Mouse (Mus musculus) heart, postnatal 4 days (tissue): ENCODE results near the gene Rab3a. TPM values are rescaled to one million over a fixed set of nuclear protein-coding genes. Genes with fewer than 3 reads are reported as not detected.

Source experiments
- DNase-seq: peaks from one replicate; pipeline ENCODE4 v3.0.0; 2021
- total RNA-seq, 2 experiments: library from RNA; stranded (reverse); gene quantifications; 2 replicates each; pipeline ENCODE4 v1.2.3; 2021

Gene Rab3a
- total RNA-seq, 2 experiments from 2014 or later = 27.3 to 28.7 TPM

DNA sequence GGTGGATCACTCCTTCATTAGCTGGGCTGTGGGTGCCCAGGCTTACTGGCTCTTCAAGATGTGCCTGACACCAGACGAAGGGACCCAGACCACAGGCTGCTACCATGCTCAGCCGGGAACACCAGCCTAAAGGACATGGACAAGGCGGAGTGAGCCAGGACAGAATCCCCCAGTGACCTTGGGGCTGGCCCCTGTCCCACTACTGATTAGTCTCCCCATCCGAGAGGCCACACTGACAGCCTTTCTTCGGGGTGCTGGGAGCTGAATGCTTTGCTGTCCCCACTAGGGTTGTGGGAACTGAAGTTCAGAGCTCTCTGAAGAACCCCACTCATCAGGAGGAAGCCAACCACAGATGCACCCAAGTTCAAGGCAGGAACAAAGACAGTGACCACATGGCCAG, 20.7 kb downstream of the Rab3a start:
- DNase-seq = peak; percentile 54

DNA sequence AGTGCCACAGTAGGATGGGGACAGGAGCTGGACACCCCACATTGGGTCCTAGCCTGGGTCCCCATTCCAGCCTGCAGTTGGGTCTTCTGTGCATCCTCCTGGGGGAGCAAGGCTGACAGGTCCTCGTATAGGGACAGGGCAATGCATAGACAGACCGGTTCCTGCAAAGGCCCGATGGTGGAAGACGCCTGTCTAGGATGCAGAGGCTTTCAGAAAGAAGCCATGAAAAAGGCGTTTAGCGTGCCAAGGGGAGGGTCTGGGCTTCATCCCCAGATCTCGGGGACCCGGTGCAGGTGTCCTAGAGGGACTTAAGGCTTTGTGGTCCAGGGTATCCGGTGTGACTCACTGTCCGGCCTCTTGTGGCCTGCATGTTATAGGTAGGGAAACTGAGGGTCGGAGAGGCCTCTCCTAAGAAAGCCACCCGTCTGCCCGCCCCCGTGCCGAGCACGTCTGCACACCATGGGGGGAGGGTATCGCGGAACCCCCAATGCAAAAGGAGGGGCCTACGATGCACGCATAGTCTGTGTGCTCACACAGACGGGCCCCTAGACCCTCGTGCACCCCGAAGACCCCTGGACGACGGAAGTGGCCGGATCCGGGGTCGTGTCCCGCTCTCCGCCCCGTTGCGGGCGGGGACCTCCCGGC, 21.5 kb downstream of the Rab3a start:
- DNase-seq = peak; percentile 39

DNA sequence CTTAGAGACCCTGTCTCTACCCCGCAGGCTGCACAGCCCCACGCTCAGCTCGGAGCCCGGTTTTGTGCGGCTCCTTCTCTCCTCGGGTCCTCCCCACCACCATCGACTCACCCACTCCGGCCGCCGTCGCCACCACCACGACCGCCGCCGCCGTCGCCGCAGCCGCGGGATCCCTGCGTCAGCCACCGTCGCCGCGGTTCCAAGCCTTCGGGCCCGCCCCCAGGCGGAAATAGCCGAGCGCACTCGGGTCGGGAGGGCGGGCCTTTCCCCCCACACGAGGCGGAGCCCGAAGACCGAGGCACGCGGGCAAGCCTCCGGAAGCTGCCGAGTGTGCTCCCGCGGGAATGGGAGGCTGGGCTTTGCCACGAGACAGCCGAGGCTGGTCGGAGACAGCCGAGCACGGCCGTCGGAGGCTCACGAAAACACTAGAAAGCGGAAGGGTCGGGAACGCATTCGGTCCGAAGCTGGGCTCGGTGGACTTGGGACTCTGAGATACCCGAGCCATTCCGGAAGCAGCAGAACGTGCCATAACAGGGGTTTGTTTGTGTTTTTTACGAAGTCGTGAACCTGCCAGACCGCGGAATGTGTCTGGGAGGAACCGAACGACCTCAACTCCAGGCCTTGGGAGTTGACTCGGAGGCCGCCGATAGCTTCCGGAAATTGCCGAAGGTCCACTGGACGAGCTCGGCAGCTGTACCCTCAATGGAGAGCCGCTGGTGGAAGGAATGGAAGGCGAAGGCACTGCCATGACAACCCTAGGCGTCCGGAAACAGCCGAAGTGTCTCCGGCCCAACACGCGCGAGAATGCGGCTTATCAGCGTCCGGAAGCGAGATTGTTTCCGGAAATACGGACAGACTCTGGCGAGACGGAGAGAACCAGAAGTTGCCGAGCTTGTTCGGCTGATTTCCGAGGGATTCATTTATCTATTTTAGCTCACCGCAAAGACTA, 22.3 kb downstream of the Rab3a start, which contains the start of gene Pik3r2:
Gene Pik3r2 (minus strand): TSS at position 218 of the 949 bp plus-strand sequence.
- peak; percentile 99 for DNase-seq

DNA sequence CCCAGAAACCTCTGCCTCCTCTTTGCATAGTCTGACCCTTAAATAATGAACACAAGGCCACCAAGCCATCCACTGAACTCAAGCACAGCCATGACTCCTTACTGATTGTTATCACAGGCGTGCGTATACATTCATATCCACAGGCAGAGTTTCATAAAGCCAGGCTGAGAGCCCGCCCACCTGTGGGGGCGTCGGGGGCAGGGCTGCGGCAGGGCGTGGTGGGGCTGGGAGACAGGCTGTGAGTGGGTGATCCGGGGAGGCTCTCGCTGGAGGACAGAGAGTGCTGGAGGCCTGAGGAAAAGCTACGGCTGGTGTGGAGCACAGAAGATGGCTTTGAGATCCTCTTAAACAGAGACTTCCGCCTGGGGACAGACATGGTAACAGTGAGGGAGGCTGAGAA, 25.6 kb downstream of the Rab3a start:
- no peak for DNase-seq

DNA sequence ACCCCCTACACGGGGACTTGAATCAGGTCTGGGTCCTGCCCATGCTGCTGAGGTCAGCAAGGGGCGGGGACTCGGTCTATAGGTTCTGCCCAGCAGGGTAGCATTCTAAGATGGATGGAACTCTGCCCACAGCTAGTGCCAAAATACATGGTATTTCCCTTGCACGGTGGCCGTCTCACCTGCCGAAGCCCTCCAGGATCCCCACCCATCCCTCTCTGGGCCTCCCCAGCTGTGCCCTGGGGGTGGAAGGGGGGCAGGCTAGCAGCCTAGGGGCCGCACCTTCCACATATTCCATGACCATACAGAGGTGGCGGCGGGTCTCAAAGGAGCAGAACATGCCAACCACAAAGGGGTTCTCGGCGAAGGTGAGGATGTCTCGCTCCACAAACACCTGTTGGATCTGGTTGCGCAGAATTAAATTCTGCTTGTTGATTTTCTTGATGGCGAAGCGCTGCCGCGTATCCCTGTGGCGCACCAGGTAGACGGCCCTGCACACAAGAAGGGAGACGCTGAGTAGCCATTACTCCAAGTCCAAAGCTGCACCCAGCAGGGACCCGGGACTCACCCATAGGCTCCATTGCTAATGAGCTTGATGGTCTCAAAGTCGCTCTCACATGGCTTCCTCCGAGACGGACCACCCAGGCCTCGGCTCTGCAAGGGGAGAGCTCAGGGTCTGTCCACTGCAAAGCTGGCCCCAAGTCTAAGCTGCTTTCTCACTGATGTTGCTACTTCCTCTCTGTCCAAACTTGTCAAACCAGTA, 32.0 kb downstream of the Rab3a start:
- no peak for DNase-seq

DNA sequence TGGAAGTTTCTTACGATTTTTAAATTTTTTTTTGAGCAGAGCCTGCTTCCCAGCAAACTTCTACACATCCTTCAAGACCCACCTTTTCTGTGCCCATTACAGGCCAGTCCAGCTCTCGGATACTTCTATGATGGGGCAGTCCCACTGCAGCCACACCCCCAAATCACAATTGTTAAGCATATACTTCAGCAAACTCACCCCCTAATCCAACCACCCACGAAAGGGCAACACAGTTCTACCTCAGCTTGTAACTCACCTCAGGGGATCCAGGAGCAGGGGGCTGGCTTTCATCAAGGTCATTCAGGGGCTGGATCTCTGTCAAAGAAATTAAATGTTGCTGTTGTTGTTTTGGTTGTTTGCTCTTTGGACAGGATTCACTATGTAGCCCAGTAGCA, 32.6 kb downstream of the Rab3a start:
- DNase-seq = no peak

DNA sequence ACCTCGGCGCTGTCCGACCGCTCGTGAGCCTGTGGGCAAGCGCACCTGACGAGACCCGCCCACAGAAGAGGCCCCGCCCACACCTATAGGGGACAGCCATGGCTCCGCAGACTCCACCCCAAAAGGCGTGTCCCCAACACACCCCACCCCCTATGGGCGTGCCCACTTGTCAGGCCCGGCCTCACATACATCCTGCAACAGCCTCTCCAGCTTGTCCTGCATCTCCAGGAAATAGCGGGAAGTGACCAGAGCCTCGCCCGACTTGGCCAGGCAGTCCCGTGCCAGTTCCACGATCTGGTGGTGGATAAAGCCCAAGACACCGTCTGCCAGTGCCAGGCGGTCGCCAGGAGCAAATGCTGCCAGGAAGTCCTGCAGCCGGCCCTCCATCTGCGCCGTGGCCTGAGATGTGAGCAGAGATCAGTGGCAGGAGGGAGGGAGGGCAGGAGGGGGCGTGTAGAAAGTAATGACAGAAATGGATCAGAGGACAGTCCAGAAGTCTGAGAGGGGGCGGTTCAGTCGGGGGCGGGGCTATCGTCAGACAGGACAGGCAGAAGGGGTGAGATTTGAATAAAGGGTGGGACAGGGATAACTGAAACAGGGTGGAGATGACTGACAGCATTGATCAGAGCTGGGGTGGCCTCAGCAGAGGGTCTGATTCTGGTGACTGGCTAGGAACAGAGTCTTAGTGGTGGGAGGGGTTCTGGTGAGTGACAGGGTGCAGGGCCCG, 33.6 kb downstream of the Rab3a start:
- no peak for DNase-seq

DNA sequence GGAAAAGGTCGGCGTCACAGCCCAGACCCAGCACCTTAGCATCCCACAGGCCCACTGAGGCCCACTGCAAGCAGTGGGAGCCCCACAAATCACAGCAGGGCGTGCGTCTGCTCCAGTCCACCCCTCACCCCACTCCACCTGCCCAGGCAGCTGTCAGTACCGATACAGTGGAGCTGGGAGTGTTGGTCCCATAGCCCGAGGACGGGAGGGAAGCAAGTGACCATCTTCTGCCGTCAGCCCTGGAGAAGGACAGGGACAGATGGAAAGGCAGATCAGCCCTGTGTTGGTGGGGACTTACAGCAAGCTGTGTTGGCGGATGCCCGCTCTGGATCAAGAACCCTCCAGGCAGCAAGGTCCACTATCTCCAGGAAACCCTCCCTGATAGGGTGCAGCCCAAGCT, 34.6 kb downstream of the Rab3a start:
- no peak for DNase-seq

DNA sequence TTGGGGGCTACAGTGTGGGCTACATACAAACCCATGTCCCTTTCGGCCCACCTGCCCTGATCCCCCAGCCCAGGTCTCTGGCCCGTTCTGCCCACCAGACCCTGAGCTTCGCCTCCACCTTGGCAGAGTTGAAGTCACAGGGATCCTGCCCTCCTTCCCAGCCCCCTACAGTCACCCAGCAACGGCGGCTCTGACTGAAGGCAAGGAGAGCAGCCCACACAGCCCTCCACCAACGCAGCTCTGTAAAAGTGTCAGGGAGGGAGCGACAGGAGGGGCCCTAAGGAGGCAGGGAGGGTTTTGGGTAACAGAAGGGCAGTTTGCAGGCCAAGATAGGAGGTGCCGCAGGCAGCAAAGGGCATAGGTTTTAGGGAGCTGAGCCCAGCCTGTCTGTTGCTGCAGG, 36.4 kb downstream of the Rab3a start:
- no peak for DNase-seq

DNA sequence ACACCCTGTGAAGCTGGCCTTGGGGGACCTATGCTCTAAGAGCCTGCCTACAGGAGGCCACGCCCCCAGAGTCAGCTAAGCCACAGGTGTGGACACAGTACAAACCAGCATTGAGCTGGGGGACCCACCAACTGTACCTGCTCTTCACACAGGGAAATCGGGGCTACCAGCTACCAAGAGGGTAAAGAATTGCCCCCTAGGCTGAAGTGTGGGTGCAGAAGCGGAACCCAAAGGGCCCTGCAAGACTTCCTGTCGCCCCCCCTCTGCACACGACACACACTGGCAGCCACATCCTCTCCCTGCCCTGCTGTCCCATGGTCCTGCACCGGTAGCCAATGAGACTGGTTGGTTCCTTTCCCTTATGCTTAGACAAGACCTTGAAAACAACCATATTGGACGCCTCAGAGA, 36.8 kb downstream of the Rab3a start:
- no peak for DNase-seq

DNA sequence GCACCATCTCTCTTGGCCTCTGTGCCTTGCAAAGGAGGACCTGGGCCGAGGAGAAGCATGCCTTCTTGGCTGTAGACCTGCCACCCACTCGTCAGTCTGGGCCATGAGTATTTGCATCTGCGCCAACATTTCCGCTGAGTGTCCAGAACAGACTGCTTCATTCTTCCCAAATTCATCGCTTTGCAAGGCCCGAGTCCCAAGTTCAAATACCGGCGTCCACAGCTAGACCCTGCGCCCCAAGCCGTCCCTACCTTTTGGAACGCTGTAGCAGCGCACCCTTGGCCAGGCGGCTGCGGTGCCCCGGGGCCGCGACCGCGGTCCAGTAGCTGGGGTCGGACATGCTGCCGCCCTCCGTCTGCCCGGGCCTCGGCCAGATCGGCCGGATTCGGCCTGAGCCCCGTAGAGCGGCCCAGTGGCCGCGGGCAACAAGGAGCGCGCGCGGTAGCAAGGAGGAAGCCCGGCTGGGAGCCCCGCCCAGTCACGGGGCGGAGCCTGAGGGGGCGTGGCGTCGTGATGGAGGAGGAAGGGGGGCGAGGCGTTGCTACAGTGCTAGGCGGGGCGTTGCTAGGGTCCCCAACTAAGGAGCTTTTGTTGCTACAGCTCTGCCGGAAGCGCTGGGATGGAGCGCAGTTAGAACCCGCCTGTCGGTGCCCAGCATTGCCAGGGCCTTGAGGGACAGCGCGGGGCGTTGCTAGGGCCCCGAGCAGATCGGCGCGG, 37.7 kb downstream of the Rab3a start:
- peak; percentile 98 for DNase-seq

DNA sequence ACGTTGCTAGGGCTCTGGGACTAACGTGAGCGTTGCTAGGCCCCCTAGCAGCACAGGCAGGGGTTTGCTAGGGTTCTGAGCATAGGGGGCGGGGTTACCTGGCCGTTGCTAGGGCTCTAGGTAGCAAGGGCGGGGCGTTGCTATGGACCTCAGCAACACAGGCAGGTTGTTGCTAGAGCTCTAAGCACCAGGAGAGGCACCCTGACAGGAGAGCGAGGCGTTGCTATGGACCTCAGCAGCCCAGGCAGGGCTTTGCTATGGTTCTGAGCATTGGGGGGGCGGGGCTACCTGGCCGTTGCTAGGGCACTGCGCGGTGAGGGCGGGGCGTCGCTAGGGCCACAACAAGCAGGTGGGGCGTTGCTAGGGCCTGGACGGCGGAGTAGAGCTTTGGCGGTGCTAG, 38.2 kb downstream of the Rab3a start:
- DNase-seq = no peak

DNA sequence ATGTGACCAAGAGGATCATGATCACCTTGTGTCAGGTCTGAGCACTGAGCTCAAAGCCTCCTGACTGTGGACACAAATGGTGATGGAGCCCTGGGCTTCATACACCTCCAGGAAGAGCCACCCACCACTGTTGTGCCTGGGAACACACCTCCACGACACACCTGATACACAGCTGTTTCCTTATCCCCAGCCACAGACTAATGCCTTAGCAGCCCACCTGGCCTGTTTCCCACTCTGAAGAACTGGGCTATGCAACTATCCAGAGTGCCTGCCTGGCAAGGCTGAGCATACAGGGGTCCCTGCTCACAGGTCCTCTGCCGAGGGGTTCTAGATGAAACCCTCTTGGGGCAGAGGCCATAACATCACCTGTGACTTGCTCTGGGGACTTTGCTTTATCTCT, 39.7 kb downstream of the Rab3a start:
- DNase-seq = no peak

DNA sequence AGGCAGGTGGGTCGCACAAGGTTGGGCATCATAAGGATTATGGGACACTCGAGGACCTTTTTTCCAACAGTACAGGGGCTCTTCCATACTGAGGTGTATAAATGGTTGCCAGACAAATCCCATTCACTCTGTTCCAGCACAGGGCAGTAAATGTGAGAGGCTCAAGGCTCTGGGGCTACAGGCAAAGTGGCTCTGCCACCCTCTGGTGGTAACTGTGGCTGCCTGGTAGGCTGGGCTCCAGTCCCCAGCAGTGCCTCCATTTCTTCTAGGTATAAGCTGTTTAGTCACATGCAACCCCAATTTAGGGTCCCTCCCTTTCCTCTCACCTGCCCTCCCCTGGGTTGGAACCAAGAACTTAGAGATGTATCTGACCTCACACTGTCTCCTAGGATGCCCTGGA, 40.9 kb downstream of the Rab3a start:
- no peak for DNase-seq

DNA sequence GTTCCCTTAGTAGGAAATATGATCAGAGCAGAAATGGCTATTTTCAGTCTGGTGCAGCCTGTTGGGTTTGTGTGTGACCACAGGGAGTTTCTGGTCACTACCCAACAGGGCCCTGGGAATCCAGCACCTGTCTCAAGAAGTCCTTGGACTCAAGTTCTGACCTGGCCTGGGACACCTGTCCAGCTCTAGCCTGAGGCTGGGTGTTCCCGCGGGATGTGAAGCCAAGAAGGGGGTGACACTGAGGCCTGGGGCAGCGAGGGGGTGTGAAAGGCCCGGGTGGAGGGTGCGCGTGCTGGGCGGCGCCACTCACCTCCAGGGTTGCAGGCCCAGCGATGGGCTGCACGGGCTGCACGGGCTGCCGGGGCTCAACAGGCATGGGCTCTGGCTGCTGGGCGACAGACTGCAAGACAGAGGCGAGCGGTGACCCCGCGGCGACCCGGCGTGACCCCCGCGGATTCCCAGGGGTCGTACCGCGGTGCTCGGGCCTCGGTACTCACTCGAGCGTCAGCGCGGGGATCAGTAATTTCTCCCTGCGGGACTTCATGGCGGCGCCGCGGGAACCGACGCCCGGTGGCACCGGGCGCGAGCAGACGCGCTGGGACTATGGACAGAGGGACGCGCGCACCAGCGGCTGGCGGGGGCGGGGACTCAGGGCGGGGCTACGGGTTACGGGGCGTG, 42.1 kb downstream of the Rab3a start:
- DNase-seq = peak; percentile 85

DNA sequence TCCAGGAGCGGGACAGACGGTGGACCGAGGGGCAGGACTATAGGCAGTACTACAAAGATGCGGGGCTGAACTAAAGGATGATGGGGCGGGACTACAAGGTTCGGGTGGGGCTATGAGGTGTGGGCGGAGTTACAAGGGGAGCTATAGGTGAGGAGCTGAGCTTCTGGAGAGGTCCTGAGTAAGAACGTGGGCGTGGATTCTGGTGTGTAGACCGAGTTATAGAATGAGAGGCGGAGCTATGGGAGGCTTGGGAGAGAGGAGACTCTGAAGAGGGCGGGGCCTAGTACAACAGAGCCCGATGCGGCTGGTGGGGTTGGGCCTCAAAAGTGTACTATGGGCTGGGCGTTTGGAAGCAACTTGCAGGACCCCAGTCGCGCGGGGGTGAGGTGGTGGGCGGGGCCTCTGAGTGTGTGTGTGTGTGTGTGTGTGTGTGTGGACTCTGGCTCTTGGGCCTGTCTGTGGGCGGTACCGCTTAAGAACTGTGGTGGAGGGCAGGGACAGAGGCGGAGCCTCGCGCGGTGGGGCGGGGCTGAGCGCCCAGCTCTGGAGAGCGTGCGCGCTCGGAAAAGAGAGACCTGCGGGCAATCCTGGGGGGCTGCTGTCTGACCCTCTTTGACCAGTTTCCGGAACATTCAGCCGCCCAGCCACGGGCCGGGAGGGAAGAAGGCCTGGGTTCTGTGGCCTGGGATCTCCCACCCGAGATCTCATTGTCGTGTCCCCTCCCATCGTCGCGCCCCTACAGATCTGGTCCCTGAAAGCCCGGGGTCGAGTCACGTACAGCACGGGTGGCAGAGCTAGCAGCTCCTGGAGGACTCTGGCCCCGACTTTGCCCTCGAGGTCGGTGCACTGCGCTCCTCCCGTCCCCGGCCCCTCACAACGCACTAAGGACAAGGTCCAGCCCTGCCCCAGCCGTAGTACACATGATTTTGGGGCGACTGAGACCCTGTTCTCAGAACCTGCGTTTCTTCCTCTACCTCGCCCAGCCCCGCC, 42.9 kb downstream of the Rab3a start:
- peak; percentile 80 for DNase-seq

DNA sequence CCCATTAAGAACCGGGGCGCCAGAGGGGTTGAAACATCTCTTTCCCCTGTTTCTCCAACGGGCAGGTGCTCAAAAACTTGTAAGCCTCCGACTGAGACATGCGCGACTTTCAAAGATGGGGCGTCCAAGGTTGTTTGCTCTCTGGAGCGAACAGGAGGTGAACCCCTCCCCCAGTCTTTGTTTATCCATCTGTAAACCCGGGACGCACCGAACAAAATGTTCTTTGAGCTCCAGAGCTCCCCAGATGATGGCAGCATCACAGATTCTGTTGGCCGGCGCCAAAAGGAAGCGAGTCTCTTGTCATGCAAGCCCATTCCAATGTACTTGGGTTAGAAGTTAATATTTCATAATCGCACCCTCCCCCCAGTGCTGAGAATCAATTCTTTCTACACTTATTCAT, 43.8 kb downstream of the Rab3a start:
- DNase-seq = no peak

DNA sequence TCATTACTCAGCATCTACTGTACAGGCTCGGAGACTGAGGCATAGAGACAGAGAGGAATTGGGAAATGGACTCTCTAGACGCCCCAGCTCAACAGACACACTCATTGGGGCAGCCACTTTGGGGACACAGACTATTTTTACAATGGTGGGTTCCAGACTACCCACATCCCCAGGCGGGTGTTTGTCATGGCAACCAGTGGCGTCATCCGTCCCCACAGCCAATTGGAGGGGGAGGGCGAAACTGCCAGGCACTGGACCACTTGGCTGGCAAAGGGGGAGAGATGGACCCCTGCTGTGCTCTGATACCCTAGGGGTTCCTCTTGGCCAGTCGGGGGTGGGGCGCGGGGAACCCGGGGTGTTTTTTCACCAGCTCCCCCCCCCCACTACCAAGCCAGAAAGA, 46.2 kb downstream of the Rab3a start:
- no peak for DNase-seq

DNA sequence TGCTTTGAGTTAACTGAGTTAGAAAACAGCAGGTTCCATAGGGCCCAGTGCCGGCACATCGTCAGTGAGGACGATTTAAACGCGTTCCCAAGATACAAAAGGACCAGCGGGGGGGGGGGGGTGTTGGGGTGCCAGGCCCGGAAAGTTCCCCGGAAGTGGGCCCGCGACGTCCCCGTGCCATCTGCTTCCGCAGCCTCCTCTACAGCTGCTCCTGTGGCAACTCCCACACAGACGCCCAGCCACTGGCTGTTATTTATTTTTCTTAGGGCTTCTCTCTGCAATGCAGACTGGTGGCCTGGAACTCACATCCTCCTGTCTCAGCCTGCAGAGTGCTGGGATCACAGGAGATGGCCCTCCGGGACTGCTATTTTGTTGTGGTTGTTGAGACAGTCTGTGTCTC, 46.7 kb downstream of the Rab3a start:
- DNase-seq = no peak

DNA sequence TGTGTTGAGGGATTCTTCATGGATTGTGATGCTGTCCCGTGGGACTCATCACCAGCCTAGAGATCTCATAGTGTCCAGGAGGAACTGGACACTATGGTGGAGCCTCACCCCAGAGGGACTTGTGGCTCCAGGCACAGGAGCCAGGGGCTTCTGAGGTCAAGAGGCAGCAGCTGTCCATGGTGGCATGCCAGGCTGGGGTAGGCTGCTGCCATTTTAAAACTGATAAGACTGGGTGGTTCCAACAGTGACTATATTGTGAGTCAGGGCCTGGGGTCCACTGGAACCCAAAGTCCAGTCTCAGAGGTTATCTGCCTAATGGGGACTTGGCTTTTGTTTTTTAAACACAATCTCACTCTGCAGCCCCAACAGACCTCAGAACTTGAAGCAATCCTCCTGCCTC, 47.4 kb downstream of the Rab3a start:
- DNase-seq = no peak
